Mouse (Mus musculus): ENCODE data around the gene Rars2. TPM values are rescaled to one million over a fixed set of nuclear protein-coding genes. Genes with fewer than 3 reads are reported as not detected.

Rars2 gene
- polyA plus RNA-seq, 1 experiment from 2014 or later: 66.9 TPM

DNA sequence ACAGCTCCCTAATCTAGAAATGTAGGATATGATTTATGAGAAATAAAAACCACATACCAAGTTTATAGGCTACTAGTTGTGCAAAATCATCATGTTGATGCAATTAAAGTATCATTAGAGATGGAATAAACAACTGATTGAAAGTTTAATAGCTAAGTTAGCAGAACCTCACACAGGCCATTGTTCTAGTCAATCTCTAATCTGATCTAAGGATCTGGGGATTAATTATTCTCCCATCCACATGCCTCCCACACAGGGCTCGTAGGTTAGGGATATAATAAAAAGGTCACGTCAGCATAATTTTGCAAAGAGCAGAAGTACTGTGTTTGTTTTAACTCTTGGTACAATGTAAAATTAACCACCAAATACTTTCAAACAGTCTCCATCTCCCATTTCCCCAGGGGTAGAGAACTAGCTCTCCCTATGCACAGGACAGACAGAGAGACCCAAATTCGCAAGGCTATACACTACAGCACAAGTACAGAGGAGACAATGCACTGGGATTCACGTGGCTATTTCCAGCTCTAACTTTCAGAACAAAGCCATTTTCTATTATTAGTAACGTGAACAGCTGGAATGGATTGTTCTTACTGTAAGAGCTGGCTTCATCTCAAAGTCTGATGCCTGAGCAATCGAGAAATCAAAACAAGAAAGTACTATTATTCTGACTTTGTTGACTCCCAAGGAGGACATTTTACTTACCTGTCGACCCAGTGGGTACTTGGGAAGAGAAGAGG is 29.7 kb upstream of the Rars2 start:
- DNase-seq (ENCODE audit: low spot score): no peak
- Histone ChIP-seq H3K27ac (replicated peaks; ENCODE audit: low read depth, low read length) (no peak overlapping the region), H3K36me3 (ENCODE audit: control insufficient read depth, insufficient read depth, low read length) (peaks cover 11% of the 10 kb centered on the region)

DNA sequence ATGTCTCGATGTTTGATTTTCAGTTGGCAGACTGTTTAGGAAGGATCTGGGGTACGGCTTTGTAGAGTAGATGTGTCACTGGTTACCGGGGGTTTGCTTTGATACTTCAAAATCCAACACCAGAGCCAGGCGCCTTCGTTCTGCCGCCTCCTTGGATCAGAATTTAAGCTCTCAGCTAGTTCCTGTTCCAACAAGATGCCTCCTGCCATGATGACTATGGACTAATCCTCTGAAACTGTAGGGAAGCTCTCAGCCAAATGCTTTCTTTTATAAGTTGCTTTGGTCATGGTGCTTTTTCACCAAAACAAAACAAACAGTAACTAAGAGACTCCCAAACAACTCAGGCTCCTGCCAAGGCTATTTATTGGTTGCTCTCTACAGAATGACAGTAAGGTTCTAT is 11.6 kb upstream of the Rars2 start:
- no peak overlapping the region for H3K9ac ChIP-seq (ENCODE audit: low read length)
- H3K27ac ChIP-seq (replicated peaks; ENCODE audit: low read depth, low read length): no peak overlapping the region
- H3K27me3 ChIP-seq (ENCODE audit: control insufficient read depth, insufficient read depth, low read length): no peaks in the 10 kb centered on the region
- H3K4me3 ChIP-seq (ENCODE audit: low read depth, low read length): no peak overlapping the region
- WGBS: 97% methylated on average over 6 of the region's 6 CpGs
- no peaks in the 10 kb centered on the region for H3K9me3 ChIP-seq (ENCODE audit: control insufficient read depth, low read length)
- no peak overlapping the region for H3K4me2 ChIP-seq (ENCODE audit: low read depth, severe bottlenecking)
- H3K4me1 ChIP-seq (ENCODE audit: control insufficient read depth, insufficient read depth, low read length): no peaks in the 10 kb centered on the region
- H3K36me3 ChIP-seq (ENCODE audit: control insufficient read depth, insufficient read depth, low read length): peaks cover 9% of the 10 kb centered on the region; the same call in 1 of the 2 replicates
- DNase-seq (ENCODE audit: low spot score) (no peak), ATAC-seq (ENCODE audit: insufficient number of reproducible peaks, low FRiP score, low TSS enrichment, low read depth) (no peak)

More for the DNA sequence above, 29.7 kb upstream of the Rars2 start:
- ATAC-seq (ENCODE audit: insufficient number of reproducible peaks, low FRiP score, low TSS enrichment, low read depth): no peak
- Histone ChIP-seq H3K9ac (ENCODE audit: low read length) (no peak overlapping the region), H3K4me3 (ENCODE audit: low read depth, low read length) (no peak overlapping the region), H3K4me2 (ENCODE audit: low read depth, severe bottlenecking) (no peak overlapping the region), H3K27me3 (ENCODE audit: control insufficient read depth, insufficient read depth, low read length) (no peaks in the 10 kb centered on the region), H3K4me1 (ENCODE audit: control insufficient read depth, insufficient read depth, low read length) (no peaks in the 10 kb centered on the region), H3K9me3 (ENCODE audit: control insufficient read depth, low read length) (no peaks in the 10 kb centered on the region)
- 90% methylated on average over 7 of the region's 7 CpGs for WGBS

DNA sequence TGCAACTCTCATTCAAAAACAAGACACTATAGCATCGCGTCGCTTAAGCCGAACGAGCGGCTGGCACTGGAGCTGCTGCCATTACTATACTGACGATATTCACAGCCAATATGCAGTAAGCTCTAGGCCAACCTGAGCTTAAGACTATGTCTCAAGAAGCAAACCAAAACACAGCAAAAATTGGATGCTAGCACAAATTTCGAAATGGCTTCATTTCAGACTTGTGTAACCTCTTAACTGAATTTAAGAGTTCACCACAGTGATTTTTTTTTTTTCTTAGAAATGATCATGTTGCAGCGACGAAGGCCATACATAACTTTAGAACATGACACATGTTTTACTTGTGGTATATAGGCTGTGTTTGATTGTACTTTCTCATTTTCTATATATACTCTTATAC is 8.1 kb upstream of the Rars2 start:
- H3K4me2 ChIP-seq (ENCODE audit: low read depth, severe bottlenecking): no peak overlapping the region
- no peak overlapping the region for H3K27ac ChIP-seq (replicated peaks; ENCODE audit: low read depth, low read length)
- no peak overlapping the region for H3K9ac ChIP-seq (ENCODE audit: low read length)
- no peaks in the 10 kb centered on the region for H3K27me3 ChIP-seq (ENCODE audit: control insufficient read depth, insufficient read depth, low read length)
- no peak for DNase-seq (ENCODE audit: low spot score)
- no peak overlapping the region for H3K4me3 ChIP-seq (ENCODE audit: low read depth, low read length)
- peaks cover 7% of the 10 kb centered on the region; the same call in 1 of the 2 replicates for H3K36me3 ChIP-seq (ENCODE audit: control insufficient read depth, insufficient read depth, low read length)
- H3K4me1 ChIP-seq (ENCODE audit: control insufficient read depth, insufficient read depth, low read length): no peaks in the 10 kb centered on the region
- no peaks in the 10 kb centered on the region for H3K9me3 ChIP-seq (ENCODE audit: control insufficient read depth, low read length)
- 95% methylated on average over 10 of the region's 10 CpGs for WGBS
- ATAC-seq (ENCODE audit: insufficient number of reproducible peaks, low FRiP score, low TSS enrichment, low read depth): no peak

DNA sequence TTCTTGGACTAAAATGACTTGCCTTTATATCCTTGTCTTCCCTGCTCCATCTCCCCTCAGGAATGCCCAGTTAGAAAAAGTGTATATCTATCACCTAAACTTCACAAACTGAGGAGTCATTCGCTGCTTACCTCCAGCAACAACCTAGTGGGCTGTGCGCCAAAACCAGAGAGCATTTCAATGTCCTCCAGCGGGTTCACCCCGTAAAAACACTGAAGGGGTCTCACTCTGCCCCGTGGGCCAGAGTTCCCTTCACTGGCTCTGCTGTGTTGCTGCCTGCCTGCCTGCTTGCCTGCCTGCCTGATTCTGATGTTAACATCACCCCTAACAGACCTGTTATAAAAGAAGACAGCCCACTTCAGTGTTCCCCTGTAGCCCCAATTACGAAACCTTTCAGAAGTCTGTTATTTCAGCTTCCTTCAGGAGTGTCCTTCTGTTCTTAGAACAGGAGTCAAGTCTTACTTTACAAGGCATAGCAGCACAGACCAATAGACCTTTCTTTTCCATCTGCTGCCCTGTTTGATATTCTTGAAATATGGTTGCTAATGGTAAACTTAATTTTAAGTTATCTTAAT is 1.1 kb upstream of the Rars2 start:
- H3K36me3 ChIP-seq (ENCODE audit: control insufficient read depth, insufficient read depth, low read length): no peaks in the 10 kb centered on the region
- peak overlapping the region; percentile 69 for H3K4me3 ChIP-seq (ENCODE audit: low read depth, low read length)
- no peak overlapping the region for H3K27ac ChIP-seq (replicated peaks; ENCODE audit: low read depth, low read length)
- no peak for ATAC-seq (ENCODE audit: insufficient number of reproducible peaks, low FRiP score, low TSS enrichment, low read depth)
- no peaks in the 10 kb centered on the region for H3K9me3 ChIP-seq (ENCODE audit: control insufficient read depth, low read length)
- H3K27me3 ChIP-seq (ENCODE audit: control insufficient read depth, insufficient read depth, low read length): no peaks in the 10 kb centered on the region
- no peak for DNase-seq (ENCODE audit: low spot score)
- peak overlapping the region; percentile 64 for H3K4me2 ChIP-seq (ENCODE audit: low read depth, severe bottlenecking)
- 63% methylated on average over 6 of the region's 6 CpGs for WGBS
- peaks cover 14% of the 10 kb centered on the region for H3K4me1 ChIP-seq (ENCODE audit: control insufficient read depth, insufficient read depth, low read length)
- H3K9ac ChIP-seq (ENCODE audit: low read length): peak overlapping the region; percentile 75

DNA sequence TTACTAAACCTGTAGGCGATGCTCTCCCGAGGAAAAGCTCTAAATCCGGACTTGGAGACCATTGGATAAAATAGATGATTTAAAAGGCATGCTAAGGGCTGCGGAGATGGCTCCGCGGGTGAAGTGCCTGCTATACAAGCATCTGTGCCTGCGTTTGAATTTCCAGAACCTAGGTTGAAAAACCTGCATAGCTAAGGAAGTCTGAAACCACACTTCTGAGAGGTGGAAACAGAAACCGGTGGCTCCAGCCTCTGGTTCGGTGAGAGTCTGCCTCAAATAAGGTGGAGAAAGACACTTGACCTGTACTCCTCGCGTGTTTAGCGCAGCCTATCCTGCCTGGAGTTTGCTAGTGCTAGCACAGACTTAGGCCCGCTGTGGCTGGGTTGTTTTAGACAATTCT is 546 bp downstream of the Rars2 start:
- H3K36me3 ChIP-seq (ENCODE audit: control insufficient read depth, insufficient read depth, low read length): no peaks in the 10 kb centered on the region
- 3% methylated on average over 13 of the region's 13 CpGs for WGBS
- no peaks in the 10 kb centered on the region for H3K9me3 ChIP-seq (ENCODE audit: control insufficient read depth, low read length)
- ATAC-seq (ENCODE audit: insufficient number of reproducible peaks, low FRiP score, low TSS enrichment, low read depth) (peak; percentile 3; the same call in 1 of the 2 replicates), DNase-seq (ENCODE audit: low spot score) (no peak)
- H3K4me1 ChIP-seq (ENCODE audit: control insufficient read depth, insufficient read depth, low read length): peaks cover 14% of the 10 kb centered on the region
- H3K9ac ChIP-seq (ENCODE audit: low read length): peak overlapping the region; percentile 75
- H3K4me2 ChIP-seq (ENCODE audit: low read depth, severe bottlenecking): peak overlapping the region; percentile 64
- H3K27me3 ChIP-seq (ENCODE audit: control insufficient read depth, insufficient read depth, low read length): no peaks in the 10 kb centered on the region
- H3K4me3 ChIP-seq (ENCODE audit: low read depth, low read length): peak overlapping the region; percentile 69
- H3K27ac ChIP-seq (replicated peaks; ENCODE audit: low read depth, low read length): no peak overlapping the region

DNA sequence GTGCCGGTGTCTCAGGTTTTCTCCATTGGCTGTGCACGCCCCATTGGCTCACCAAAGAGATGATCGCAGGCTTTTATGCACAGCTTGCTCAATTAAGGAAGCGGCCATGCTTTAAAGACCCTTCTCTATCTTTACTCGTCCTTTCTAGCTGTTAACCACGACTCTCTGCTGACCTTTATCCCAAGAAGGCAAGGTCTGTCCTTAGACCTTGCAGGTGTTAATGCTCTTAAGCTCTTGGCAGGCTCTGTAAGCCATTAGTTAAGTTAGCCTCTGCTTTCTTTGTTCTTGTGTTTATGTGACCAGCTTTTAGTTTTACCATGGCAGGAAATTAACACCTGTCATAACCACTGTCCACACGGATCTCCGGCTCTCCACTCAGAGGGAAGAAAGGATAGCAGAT is 1.4 kb downstream of the Rars2 start:
- ATAC-seq (ENCODE audit: insufficient number of reproducible peaks, low FRiP score, low TSS enrichment, low read depth) (no peak), DNase-seq (ENCODE audit: low spot score) (no peak)
- no peaks in the 10 kb centered on the region for H3K27me3 ChIP-seq (ENCODE audit: control insufficient read depth, insufficient read depth, low read length)
- H3K4me1 ChIP-seq (ENCODE audit: control insufficient read depth, insufficient read depth, low read length): peaks cover 14% of the 10 kb centered on the region
- H3K36me3 ChIP-seq (ENCODE audit: control insufficient read depth, insufficient read depth, low read length): no peaks in the 10 kb centered on the region
- H3K4me2 ChIP-seq (ENCODE audit: low read depth, severe bottlenecking): peak overlapping the region; percentile 64; the same call in 1 of the 2 replicates
- no peak overlapping the region for H3K27ac ChIP-seq (replicated peaks; ENCODE audit: low read depth, low read length)
- no peak overlapping the region for H3K4me3 ChIP-seq (ENCODE audit: low read depth, low read length)
- WGBS: 76% methylated on average over 8 of the region's 8 CpGs
- no peak overlapping the region for H3K9ac ChIP-seq (ENCODE audit: low read length)
- no peaks in the 10 kb centered on the region for H3K9me3 ChIP-seq (ENCODE audit: control insufficient read depth, low read length)

DNA sequence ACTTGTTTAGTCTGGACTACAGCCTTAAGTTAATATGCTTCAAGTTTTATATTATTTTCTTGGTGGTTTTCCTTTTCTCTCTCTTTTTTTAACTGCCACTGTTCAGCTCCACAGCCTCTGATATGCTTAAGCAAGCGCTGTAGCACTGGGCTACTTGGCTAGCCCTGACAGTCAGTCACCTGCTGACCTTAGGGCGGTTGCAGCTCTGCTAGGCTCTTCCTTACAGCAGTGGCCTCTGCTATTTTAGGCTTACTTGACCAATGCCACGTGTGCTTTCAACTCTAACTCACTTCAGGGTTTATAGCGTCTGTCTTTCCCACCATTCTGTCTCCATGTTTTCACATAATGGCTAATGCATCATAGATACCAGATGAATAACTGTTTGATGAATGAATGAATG is 10.8 kb downstream of the Rars2 start:
- no peak for ATAC-seq (ENCODE audit: insufficient number of reproducible peaks, low FRiP score, low TSS enrichment, low read depth)
- Histone ChIP-seq H3K4me1 (ENCODE audit: control insufficient read depth, insufficient read depth, low read length) (no peaks in the 10 kb centered on the region), H3K27me3 (ENCODE audit: control insufficient read depth, insufficient read depth, low read length) (no peaks in the 10 kb centered on the region), H3K36me3 (ENCODE audit: control insufficient read depth, insufficient read depth, low read length) (0 out of 2 replicates have a peak, but pooled peaks cover 2% of the 10 kb centered on the region), H3K9me3 (ENCODE audit: control insufficient read depth, low read length) (no peaks in the 10 kb centered on the region), H3K27ac (replicated peaks; ENCODE audit: low read depth, low read length) (no peak overlapping the region), H3K4me2 (ENCODE audit: low read depth, severe bottlenecking) (no peak overlapping the region), H3K4me3 (ENCODE audit: low read depth, low read length) (no peak overlapping the region), H3K9ac (ENCODE audit: low read length) (no peak overlapping the region)
- DNase-seq (ENCODE audit: low spot score): no peak
- WGBS: 86% methylated on average over 4 of the region's 4 CpGs

DNA sequence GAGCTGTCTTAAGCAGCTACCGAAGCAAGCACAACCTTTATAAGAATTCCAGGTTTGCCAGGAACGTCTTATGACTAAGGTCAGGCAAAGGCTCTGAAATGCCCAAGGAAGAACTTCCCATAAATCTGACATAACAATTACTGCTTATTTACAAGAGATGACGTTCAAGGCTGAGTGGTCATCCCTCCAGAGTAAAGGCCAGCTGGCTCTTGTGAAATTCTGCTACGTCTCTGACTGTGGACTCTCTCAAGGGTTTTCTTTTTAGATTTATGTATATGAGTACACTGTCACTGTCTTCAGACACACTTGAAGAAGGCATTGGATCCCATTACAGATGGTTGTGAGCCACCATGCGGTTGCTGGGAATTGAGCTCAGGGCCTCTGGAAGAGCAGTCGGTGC is 11.6 kb downstream of the Rars2 start:
- H3K4me3 ChIP-seq (ENCODE audit: low read depth, low read length): no peak overlapping the region
- H3K4me2 ChIP-seq (ENCODE audit: low read depth, severe bottlenecking): no peak overlapping the region
- no peak overlapping the region for H3K27ac ChIP-seq (replicated peaks; ENCODE audit: low read depth, low read length)
- no peaks in the 10 kb centered on the region for H3K9me3 ChIP-seq (ENCODE audit: control insufficient read depth, low read length)
- DNase-seq (ENCODE audit: low spot score): no peak
- H3K4me1 ChIP-seq (ENCODE audit: control insufficient read depth, insufficient read depth, low read length): no peaks in the 10 kb centered on the region
- H3K36me3 ChIP-seq (ENCODE audit: control insufficient read depth, insufficient read depth, low read length): peaks cover 2% of the 10 kb centered on the region; the same call in 1 of the 2 replicates
- H3K27me3 ChIP-seq (ENCODE audit: control insufficient read depth, insufficient read depth, low read length): no peaks in the 10 kb centered on the region
- WGBS: 86% methylated on average over 6 of the region's 6 CpGs
- H3K9ac ChIP-seq (ENCODE audit: low read length): no peak overlapping the region
- no peak for ATAC-seq (ENCODE audit: insufficient number of reproducible peaks, low FRiP score, low TSS enrichment, low read depth)
